Mouse (Mus musculus) kidney, adult 8-10 months (tissue): ENCODE results near the gene Nhlrc4.
A peak's percentile ranks its signal among the peaks of the same experiment; 100 is the strongest.

Source experiments
- DNase-seq, 2 experiments: peaks; one replicate each; pipeline ENCODE4 v3.0.0; 2022

Gene Nhlrc4

DNA sequence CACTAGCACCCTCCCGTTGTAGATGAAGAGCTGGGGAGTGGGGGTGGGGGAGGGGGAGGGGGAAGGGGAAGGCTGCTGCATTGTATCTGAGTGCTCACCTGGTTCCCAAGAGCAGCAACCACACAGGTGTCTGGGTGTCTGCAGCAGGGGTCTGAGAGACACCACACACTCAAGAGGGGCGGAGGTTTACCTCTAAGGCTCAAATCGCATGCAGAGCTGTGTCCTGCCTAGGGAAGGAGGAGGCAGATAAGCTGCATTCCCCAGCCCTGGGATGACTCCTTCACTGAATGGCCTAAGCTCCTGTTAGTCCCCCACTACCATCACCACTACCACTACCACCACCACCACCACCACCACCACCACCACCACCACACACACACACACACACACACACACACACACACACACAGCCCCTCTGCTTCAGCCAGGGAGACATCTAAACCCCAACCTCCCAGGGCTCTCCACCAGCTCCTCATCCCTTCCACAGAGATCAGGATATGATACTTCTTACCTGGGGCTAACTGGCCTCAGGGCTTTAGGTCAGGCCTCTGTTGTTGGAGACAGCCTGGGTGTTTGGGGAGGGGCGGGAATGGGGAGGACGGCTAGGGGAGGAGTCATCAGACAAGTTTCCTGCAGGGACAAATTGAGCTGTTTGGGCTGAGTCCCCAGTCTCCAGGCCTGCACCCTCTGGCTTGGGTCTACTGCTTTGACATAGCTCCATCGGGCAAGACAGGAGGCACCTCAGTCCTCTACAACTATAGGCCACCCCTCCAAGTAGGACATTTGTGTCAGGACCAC, at the start of gene Nhlrc4, which contains the start of gene Pigq:
Gene Nhlrc4, minus strand, starts transcription at position 596 of the 798 bp plus-strand sequence.
Gene Pigq, minus strand, starts transcription at position 571 of the 798 bp plus-strand sequence.
- no peak for DNase-seq

DNA sequence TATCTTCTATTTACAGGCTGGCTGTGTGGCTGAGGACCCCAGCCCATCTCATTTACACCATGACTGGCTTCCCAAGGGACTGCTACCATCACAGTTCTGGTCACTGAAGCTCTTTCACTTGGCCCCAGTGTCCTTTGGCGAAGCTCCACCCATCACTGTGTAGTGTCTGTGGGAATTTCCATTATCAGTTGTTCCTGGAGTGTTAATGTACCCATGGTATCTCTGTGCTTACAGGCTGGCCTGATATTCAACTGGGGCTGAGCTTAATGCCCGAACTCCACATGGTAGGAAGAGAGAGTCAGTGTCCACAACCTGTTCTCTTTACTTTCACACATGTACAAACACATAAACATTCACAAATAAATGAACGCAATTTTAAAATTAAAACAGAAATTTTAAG, 48.7 kb upstream of the Nhlrc4 start:
- DNase-seq: no peak

- no peak for DNase-seq
These were observed 47.5 kb upstream of the Nhlrc4 start for GRCm38 (mm10) chr17:25992274-25992673.

DNA sequence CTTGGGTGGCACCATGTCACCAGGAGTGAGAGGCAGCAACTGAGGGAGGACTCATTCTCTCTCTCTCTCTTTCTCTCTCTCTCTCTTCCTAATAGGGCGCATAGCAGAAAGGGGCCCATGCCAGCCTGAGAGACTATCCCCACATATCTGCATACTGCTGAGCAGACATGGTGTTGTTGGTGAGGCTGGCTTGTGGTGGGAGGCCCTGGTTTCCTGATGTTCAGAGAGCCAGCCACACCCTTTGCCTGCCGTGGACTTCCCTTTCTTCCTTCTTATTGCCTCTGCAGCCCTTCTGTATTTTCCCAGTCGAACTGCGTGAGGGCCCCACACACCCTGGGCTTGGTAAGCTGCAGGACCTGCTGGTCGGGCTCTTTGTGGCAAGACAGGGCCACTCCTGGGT, 45.6 kb upstream of the Nhlrc4 start:
- no peak for DNase-seq

GRCm38 (mm10) chr17:25985306-25986294, 40.8 kb upstream of the Nhlrc4 start, which contains the start of gene Capn15:
Gene Capn15 (minus strand): TSS chr17:25985796.
- peak; percentile 93 to 94 for DNase-seq

GRCm38 (mm10) chr17:25984556-25985305, 40.0 kb upstream of the Nhlrc4 start:
- DNase-seq: no peak

- DNase-seq: no peak
These were observed 39.3 kb upstream of the Nhlrc4 start for GRCm38 (mm10) chr17:25984066-25984465.

DNA sequence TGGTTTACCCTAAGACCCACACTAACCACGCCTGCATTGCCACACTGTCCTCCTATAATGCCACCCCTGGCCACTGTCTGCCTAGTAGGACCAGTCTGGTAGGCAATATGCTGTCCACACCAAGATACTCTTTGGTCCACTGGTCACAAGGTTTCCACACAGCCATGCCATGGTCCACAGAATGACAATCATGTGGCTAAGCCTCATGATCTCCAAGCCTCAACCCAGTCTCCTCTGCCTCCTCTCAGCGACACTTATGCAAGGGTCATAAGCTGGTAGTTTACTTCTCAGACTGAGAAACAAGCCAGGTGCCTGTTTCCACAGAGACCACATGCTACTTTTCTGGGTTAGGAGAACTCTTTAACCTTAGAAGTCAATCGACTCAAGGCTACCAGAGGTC, 38.2 kb upstream of the Nhlrc4 start:
- no peak for DNase-seq

GRCm38 (mm10) chr17:25980854-25981253, 36.1 kb upstream of the Nhlrc4 start:
- DNase-seq: peak; percentile 52 to 54

- peak; percentile 34 to 53 for DNase-seq
These were observed 35.3 kb upstream of the Nhlrc4 start for GRCm38 (mm10) chr17:25979829-25980738.

- DNase-seq: no peak
These were observed 26.4 kb upstream of the Nhlrc4 start for GRCm38 (mm10) chr17:25970954-25971707.

DNA sequence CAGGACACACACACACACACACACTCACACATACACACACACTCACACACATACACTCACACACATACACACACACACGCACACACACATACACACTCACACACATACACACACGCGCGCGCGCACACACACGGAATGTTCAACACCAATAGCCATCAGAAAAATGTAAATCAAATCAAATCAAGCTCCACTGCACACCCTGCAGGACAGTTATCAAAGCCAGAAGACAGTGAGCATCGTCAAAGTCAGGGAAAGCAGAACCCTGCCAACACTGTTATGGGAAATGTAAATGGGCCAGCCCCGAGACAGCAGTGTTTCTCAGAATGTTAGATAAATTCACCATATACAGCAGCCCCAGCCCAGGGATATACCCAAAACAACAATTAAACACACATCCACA, 25.7 kb upstream of the Nhlrc4 start:
- DNase-seq: no peak

DNA sequence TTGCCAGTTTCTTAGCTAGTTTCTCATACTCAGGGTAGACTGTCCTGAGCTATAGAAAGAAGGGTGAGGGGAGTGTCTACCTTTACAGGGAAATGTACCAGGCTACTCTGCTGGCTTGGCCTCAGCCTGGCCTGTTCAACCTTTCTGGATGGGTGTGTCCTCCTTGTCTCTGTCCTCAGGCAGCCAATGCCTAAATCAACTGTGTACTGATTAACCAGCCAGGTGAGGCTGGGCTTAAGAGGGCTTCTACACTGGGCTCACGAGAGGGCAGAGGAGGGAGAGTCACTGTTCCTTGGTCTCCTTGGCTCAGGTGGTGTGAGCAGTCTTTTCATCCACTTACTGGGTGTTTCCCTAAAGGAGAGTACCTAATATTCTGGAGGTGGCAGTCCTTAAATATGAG, 23.4 kb upstream of the Nhlrc4 start:
- peak; percentile 66 to 82 for DNase-seq

DNA sequence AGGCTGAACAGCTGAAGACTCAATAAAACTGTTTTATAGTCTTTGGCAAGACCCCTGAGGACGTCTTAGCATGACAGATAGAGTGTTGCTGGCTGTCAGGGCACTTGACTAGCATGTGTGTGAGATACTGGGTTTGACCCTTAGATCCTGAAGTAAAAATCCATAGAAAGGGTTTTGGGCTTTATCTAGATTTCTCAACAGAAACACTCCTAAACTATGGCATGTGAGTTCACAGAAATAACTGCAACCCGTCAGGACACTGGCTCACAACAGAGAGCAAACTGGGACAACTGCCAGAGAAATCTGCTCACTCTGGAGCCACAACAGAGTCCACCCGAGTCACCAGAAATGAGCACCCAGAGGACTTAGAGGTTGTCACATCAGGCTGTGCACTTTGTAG, 22.9 kb upstream of the Nhlrc4 start:
- no peak for DNase-seq

GRCm38 (mm10) chr17:25964271-25964670, 19.5 kb upstream of the Nhlrc4 start:
- no peak for DNase-seq

DNA sequence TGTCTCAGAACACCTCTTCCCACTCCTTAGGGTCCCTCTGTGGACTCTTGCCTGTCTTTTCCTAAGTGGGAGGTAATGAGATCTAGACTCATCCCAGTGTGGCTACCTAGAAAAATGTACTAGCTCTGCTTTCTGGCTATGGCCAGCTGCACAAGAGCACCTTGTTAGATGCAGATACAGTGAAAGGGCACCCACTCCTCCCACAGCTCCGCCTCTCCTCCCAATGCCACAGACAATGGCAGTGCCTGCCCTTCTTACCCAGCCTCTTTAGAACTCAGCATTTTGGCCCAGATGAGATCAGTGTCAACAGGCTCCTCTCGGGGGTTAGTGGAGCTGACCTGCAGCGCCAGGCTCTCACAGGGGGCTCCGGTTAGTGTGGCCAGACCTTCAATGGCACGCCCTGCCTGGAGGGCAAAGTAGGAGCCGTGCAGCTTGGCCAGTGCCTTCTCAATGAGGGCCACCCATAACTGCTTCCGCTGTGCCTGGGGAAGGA, 17.7 kb upstream of the Nhlrc4 start:
- DNase-seq: no peak

GRCm38 (mm10) chr17:25961566-25961965, 16.8 kb upstream of the Nhlrc4 start:
- DNase-seq: no peak

GRCm38 (mm10) chr17:25959630-25960467, 15.1 kb upstream of the Nhlrc4 start:
- no peak for DNase-seq

GRCm38 (mm10) chr17:25958771-25959494, 14.2 kb upstream of the Nhlrc4 start:
- DNase-seq: no peak
